Mouse (Mus musculus): ENCODE data around the gene Mrgbp.

Mrgbp gene

DNA sequence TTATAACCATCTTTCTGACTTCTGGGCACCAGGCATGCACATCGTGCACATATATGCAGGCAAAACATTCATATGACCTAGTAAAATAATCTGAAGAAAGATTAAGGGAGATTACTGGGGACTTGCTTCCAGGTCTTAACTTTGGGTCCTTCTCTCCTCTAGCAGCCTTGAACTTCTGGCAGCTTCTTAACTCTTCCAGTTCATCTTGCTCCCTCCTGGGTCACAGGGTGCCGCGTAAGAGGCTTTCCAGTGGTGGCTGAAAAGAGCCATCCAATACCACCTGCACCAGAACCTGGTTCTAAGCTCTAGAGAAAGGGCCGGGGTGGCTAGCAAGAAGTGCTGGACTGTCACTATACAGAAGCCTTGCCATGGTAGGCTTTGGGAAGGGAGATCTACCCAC lies 16.4 kb downstream of the Mrgbp start, which contains the start of gene Col9a3:
Col9a3 (plus strand) TSS at position 301 of the 400 bp plus-strand sequence.
- DNase-seq: no peak

DNA sequence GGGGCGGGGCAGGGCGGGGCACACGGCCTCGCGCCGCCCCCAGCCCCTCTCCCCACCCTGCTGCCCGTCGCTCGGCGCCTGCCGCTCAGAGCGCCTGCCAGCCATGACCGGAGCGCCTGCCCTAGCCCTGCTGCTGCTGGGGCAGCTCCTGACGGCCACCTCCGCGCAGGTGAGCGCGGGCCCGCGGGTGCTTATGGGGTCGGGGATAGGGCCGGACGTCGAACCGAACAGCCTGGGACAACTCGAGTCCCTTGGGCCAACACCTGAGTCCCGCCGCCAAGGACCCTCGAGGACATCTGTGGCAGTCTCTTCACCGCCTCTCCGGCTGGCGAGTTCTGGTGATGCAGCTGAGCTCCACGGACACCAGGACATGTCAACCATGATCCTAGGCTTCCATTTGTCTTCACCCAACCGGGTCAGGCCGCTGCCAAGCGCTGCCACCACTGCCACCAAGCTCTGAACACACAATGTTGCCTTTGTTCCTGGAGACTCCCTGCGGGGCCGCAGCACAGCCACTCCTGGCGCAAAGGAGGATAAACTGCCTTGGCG lies 17.1 kb downstream of the Mrgbp start:
- DNase-seq: no peak

DNA sequence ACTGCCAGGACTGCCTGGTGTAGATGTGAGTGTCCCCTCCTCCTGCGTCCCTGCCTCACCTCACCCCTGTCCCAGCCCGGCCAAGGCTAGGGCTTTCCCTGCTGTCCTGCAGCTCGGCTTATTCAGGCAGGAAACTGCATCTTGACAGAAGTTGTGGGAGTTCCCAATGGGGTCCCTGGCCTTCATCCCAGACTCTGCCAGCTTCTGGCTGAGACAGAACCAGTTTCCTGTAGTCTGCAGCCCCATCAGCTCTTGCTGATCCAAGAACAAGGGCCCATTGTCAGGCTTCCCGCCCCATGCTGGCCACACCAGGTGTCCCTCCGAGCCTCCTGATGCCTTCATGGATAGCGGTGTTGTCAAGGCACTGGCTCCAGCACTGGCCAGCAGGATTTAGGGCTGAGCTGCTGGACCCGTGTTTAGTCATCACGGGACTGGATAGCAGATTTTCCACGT lies 19.5 kb downstream of the Mrgbp start:
- no peak for DNase-seq

DNA sequence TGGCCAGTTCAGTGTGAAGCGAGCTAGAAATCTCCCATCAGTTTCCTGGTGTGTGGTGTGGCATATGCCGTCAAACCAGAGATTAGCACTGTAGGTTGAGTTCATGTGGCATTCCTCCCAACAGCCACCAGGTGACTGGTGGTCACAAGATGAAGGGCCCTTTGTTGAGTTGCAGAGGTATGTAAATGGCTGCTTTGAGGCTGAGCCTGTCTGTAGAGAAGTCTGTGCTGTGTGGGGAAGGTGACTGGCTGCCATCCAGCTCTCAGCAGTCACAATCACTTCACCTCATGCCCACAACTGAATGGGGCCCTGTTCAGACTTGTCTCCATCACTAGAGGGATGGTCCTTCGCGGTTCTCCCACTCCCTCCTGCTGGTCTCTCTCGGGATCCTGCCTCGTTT lies 23.7 kb downstream of the Mrgbp start:
- no peak for DNase-seq

DNA sequence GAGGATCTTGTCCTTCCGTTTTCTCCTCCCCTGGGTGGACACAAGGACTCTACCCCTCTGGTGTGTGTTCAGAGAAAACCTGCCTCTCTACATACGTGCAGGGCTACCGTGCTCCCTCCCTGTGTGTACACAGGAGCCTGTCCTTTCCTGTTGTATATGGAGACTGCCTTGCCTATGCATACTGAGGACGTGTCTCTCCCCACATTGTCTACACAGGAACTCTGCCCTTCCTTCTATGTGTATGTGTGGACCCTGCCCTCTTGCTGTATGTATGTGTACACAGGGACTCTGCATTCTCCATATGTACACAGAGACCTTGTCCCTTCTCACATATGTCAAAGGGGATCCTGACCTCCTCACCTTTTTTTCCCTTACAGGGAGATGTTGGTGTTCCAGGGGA lies 29.2 kb downstream of the Mrgbp start:
- DNase-seq: no peak

DNA sequence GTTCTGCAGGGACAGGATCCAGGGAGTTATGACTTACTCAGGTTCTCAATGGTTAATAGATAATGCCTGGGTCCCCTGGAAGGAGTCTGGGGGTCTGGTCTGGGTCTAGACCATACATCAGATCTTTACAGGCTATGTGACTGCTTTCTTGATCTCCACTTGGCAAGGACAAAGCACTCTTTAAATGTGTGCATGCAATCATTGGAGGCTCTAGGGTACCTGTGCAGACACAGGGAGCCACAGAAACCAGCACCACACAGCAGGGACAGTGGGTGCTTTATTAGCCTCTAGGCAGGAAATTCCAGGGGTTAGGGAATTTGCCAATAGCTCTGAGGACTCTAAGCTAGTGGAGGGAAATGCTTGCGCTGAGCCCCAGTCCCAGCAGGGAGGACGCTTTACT lies 30.8 kb downstream of the Mrgbp start:
- no peak for DNase-seq
